Mouse (Mus musculus) layer of hippocampus, adult 8-10 months (tissue): Measurements from ENCODE around the gene Cryzl1. TPM values are rescaled to one million over a fixed set of nuclear protein-coding genes. Genes with fewer than 3 reads are reported as not detected.
A peak's percentile ranks its signal among the peaks of the same experiment; 100 is the strongest.

ENCODE experiments used
- DNase-seq, 2 experiments: peaks; one replicate each; pipeline ENCODE4 v3.0.0; 2022; ENCODE audit warnings: low spot score in 2 of 2
- total RNA-seq, 4 experiments: library from RNA; stranded (reverse); gene quantifications; 2 replicates each; pipeline ENCODE4 v1.2.4; 2022

The Cryzl1 gene
- 100 to 1,000 TPM; 106 to 131 (median 119) TPM for total RNA-seq

DNA sequence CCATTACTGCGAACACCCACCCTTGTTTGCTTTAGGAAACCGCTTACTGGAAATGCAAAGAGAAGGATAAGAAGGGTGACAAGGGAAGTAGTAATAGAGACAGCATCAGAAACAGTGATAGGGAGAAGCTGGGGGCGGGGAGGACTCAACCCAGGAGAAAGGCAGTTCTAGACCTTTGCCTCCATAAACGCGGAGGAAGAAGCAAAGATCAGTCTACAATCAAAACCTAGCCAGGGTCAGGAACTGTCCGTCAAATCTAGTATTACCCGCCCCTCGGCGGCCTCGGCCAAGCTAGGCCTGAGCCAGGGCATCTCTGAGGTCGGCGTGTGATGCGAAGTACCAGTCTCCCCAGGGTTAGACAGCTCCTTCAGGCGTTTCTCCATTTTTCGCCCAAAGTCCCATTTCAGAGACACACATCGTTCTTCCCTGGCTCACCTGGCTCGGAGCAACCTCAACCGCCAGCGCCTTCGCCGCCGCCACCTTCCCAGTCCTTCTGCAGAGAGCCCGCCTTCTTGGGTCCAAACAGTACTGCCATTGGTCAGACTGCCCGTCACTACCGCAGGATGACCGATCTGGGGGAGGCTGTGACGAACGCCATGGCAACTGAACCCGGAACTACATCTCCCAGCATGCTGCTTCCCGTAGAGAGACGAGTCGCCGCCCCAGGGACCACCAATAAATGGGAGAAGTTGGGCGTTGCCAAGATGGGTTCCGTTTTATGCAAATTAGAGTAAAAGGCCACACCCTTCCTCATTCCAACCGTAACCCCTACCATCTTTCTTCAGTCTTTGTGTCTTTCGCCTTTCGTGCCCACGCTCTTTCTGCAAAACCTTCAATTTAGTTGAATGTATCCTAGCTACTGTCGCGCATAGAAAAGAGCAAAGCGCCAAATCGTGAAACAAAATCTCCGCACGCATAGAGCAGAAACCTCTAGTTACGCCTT lies at the start of gene Cryzl1:
Cryzl1 (minus strand) TSS at position 853 of the 943 bp plus-strand sequence.
- peak; percentile 99 for DNase-seq

DNA sequence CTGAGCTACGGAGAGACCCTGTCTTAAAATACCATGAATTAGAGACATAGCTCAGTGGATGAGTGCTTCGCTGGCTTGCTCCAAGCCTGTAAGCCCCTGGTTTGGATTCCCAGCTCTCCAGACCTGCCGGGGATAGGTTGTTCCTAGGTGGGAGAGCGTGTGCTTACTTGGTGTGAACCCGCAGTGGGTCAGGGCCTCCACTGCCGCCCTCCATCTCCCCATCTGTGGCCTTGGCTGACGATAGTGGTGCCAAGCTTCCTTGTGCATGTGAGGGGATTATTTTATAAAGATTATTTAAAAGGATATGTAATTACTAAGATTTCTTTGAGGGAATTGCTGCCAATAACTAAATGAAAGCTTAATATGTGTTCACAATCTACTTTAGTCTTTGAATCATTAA lies 43.8 kb upstream of the Cryzl1 start:
- no peak for DNase-seq

DNA sequence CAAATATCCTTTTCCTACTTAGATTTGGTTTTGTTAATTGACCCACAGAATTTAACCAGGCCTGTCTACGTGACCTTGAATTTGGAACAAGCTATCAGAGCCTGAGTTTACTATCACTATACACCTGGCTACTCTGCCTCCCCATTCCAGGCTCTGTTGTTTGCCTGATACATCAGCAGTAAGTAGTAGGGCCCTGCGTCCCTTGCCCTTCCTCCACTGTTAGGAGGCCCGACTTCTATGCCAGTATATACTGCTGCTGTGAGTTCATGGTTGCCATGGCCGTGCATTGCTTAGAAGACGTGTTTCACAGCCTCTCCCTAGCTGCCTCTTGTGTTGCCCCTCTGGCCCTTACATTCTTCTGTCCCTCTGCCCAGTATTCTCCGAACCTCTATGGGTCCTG lies 42.6 kb upstream of the Cryzl1 start:
- DNase-seq = no peak

DNA sequence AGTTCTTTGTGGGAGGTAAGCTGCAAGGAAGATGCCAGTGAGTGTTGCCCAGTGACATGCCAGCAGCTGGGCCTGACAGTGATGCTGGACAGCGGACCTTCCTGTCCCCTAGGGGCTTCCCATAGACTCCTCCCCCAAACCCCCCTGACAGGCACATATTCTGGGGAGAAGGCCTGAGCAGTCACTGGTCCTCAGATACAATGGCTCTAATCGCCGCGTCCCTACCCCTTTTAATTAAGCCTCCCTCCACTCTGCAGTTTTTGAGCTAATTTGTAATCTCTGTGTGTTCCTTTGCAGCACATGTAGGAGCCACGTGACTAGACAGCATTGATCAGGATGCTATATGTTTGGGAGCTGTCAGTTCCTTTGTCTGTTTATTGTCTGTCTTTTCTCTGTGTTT lies 41.9 kb upstream of the Cryzl1 start:
- no peak for DNase-seq

DNA sequence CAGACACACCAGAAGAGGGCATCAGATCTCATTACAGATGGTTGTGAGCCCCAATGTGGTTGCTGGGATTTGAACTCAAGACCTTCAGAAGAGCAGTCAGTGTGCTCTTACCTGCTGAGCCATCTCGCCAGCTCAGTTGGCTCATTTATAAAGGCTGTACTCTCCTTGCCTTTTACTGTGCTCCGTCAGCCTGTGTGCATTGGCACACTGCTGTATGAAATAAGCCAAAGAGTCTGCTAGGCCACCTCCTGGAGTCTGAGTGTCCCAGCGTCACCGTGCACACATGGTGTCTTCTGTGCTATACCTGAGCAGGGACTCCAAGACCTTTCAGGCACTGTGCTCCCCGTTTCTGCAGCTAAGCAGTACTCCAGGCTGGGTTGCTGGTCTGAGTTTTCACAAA lies 41.1 kb upstream of the Cryzl1 start:
- DNase-seq = no peak

DNA sequence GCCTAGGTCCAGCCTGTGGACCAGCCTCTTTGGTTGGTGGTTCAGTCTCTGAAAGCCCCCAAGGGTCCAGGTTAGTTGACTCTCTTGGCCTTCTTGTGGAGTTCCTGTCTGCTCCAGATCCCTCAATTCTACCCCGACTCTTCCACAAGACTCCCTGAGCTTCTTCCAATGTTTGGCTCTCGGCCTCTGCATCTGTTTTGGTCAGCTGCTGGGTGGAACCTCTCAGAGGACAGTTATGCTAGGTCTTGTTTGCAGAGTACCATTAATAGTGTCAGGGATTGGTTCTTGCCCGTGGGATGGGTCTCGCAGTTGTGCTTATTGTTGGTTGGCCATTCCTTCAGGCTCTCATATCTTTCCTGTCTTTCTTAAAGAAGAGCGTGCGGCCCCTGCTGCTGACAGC lies 39.8 kb upstream of the Cryzl1 start:
- DNase-seq = no peak

DNA sequence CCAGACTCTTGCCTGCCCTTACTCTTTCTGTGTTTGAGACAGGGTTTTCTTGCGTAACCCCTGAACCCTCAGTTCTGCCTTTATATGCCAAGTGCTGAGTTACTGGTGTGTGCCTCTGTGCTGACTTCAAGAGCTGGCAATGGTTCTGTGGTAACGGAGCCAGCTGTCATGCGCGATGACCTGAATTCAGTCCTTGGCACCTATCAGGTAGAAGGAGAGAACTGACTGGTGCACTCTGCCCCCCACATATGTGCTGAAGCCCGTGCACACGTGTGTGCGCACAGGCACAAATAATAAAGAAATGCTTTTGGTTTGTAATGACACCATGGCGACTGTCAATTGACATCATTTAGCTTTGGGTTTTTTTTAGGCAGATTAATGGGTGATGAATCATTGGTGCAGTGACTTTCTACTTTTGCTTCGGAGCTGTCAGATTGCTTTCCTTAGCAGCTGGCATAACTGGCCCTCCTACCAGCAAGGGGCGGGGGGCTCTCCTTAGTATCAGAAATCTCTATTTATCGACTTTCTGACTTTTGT lies 38.5 kb upstream of the Cryzl1 start:
- DNase-seq = no peak

DNA sequence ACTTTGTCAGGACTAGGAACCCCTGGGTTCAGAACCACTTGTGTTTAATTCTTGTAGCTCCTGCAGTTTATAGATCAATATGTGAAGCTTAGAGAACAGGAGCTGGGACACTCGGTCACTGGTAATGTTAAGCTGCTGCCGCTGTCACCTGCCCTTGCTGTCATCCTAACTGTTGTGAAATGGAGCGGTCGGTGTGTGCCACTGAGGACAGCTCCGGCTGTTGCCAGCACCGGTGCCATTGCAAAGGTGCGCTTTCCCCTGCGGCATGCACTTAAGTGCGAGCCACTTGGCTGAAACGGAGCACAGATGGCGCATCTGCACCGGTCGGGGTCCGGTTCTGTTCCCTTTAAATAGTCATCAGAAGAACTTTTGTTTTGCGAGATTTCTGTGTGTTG lies 37.0 kb upstream of the Cryzl1 start:
- no peak for DNase-seq

DNA sequence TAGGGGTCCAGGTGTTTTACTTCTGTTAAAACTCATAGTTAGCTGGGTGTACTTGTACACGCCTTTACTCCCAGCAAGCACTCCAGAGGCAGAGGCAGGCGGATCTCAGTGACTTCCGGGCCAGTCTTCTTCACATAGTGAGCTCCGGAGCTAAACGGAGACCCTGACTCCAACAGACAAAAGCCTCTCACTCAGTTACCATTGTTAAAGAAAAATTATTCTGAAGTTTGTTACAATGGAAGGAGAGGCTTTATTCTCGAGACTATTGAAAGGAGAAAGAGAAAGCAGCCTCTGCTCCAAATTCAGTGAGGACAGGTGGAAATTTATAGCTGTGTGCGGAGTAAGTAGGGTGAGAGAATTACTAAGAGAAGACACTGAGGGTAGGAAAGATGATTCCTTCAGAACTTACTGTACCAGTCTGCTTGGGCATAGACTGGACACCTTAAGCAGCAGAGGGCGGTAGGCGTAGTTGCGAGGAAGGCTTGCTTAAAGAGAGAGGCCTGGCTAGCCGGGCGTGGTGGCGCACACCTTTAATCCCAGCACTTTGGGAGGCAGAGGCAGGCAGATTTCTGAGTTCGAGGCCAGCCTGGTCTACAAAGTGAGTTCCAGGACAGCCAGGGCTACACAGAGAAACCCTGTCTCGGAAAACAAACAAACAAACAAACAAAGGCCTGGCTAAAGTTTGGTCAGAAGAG lies 36.5 kb upstream of the Cryzl1 start:
- DNase-seq = no peak

DNA sequence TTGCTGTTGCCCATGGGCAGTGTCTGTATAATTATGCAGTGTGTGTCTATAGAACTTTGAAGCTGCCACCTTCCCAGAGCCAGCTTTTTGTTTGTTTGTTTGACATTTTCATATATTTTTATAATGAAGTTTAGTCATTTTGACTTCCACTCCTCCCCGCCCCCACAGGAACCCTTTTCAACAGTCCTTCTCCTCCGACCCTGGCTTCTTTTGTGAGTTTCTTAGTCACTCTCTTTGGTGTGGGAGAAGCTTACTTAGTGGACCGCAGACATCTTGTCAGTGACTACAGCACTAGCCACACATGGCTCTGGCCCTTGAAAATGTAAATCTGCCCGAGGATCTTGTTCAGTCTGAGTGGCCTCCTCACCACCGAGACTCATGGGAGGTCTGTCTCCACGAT lies 35.6 kb upstream of the Cryzl1 start:
- no peak for DNase-seq

DNA sequence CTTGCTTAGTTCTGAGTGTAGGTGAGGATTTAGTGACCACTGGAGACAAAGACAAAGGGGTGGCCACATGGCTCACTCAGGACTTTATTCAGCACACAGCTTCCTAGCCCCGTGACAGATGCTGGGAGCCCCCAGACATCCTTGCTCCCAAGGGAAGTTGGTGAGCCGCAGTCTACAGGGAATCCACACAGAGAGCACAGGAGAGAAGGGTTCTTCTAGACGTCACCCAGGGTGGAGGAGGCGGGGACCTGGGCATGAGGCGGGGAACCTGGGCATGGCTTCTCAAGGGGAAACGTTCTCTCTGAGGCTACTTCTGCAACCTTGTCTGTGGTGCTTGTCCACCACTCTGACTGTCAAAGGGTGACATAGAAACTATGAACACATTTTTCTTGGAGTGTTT lies 35.2 kb upstream of the Cryzl1 start:
- DNase-seq = no peak

DNA sequence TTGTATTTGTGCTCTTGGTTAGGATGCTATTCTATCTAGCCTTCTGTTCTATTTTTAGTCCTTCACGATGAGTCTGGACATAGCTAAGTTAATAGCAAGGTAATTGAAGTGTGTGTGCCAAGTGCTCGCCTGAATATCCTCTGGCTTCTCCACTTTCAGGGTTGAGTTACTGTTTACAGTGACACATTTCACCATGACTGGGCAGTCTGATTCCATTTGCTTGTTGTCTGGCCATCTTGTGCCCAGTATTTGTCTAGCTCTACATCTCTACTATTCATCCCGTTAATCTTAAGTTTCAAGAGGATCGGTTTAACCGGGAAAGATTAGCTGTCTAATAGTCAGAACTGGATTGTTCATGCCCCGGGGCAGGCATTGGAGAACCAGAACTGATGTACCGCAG lies 33.7 kb upstream of the Cryzl1 start:
- no peak for DNase-seq

DNA sequence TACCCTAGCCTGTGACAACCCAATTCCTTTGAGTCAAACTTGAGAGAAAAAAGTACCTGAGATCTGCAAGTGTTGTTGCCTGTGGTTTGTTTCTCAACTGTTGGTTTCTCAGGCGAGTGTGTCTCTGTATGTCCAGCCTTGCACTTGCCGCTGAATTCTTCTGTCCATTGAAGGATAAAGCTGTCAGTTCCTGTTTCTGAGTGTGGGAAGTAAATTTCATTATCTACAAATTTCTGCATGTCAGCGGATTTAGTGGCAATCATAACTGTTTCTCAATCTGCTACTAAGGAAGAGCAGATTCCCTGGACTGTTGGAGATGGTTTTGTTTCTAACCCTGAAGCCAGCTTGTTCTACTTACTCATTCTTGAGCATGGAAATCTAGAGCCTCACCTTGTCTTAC lies 33.0 kb upstream of the Cryzl1 start:
- DNase-seq = no peak

DNA sequence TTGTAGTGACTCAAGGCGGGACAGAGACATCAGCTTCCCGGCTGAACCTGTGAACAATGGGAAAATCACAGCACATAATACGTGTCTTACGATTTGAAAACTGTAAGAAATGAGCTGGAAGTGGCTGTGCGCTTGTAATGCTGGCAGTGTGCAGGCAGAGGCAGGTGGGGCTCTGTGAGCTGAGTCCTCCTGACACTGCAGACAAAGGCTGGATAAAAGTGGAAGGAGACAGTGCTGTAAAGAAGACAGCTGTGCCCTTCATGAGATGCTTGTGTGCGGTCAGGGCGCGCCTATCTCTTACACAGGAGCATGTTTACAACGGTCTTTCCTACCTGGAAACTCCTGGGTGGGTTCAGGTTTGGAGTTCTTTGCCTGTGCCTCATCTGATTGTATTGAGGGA lies 32.4 kb upstream of the Cryzl1 start:
- DNase-seq = no peak

DNA sequence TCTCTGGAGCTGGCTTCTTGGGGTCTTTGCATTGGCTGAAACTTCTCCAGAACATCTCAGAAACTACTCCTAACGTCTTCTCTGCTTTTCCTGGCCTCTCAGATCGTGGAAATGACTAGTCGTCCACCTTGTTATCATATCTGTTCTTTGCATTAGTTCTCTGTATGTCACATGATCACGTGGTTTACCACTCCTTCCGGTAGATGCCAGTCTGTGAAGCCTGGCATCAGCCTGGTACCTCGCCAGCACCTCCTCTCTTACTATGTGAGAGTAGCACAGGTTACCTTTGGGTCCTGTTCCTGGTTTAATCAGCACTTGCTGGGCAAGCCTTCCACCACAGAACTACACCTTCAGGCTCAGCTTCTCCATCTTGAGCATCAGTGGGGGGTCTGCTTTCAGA lies 26.2 kb upstream of the Cryzl1 start:
- DNase-seq = no peak

DNA sequence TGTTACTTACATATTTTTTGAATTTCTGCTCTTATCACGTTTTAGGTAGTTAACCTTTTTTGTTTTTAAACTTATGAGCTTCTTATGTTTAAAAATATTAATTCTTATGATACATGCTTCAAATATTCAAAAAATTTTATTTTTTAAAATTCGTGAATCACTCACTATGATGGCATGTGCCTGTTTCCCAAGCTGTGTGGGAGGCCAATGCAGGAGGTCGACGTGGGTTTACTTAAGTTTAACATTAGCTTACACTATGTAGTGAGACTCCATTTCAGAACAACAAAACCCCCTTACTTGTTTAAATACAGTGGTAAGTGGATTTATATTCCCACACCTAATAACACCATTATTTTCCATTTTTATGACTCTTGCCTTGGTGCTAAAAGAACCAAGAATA lies 24.8 kb upstream of the Cryzl1 start:
- no peak for DNase-seq

DNA sequence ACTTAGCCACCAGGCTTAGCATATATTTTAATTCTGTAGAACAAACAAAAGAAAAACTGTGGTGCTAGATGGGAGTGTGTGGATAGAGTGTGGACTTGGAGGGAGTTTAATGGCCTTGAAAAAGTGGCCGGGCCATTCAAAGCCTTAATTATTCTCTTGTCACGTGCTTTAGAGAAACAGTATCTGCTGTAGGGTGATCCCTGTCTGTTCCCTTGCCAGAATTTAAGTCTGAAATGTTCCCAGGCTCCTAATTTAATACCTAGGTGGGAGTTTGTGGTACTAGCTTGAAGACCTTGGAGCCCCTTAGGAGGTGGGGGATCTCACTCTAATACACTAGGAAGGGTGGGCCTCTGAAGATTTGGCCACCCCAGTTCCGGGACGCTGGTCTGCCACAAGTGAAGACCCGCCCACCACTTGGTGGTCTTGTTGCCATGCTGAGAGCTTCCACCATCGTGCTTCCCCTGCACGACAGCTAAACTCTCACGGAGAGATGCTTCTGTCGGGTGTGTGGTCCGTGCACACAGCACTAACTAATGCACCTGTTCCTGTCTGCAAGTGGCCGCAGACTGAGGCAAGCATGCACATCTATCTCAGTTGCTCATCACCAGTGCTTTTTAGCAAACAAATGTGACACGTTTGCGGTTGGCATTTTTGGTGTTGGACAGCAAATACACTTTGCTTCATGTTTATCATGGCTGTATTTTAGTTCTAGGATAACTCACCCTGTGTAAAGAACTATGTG lies 23.0 kb upstream of the Cryzl1 start:
- DNase-seq = no peak

DNA sequence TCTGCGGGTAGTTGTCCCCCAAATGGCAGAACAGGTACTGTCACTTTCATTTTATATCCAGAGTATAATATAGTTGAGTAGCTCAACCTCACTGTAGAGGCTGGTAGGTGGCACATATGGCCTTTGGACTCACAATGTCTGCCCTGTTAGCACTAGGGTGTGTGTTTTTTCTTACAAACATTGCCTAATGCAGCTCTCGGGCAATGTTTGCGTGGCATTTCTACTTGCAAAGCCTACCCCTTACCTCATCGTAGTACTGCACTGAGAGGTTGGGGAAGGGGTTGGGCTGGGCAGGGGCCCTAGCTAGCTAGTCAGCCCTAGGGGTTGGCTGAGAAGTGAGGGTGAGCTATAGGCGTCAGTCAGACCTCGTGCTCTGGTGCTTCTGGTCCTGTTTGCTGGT lies 18.8 kb upstream of the Cryzl1 start:
- DNase-seq = no peak

DNA sequence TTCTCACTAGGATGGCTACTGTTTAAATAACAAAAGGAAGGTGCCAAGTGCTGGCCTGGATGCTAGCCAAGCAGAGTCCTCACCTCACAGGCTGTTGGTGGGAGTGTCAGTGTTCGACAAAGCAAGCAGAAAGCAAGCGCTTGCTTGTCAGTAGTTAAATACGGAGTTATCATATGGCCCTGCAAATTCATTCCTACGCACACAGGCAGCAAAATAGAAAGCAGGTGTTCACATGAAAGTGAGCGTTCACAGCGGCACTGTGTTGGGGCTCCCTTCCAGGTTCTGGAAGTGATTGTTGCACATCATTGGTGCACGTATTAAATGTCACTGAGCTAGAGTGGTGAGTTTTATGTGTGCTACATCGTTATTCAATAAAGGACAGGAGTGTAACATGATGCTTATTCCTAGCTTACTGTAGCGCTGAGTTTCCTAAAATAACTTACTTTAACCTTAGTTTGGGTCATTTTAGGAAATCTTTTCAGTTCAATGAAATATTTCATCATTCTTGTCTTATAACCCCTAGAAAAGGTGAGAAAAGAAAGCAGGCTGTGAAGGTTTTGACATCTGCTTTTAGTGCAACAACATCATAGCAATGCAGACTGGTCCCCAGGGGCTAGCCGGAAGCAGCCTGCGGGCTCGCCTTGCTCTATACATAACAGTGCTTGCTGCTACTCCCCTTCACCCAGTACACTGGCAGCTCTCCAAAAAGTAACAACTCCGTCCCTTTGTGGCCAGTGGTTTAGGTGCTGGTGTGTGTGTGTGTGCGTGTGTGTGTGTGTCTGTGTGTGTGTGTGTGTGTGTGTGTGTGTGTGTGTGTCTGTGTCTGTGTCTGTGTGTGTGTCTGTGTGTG lies 17.6 kb upstream of the Cryzl1 start:
- peak; percentile 71 to 77 for DNase-seq

DNA sequence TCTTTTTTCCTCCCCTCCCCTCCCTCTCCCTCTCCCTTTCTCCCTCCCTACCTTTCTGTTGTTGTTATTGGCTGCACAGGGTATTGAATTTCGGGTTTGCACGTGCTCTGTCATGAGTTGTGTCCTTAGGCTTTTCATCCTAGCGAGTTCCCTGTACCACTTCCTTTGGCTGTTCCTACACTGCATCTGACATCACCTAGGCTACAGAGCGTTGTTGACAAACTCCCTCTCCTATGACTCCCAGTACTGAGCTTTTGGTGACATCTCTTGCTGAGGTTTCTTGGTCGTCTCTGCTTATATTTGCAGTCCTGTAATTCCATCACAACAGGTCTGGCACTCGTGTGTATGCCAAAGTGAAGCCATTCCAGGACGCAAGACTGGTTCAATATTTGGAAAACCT lies 14.3 kb upstream of the Cryzl1 start:
- DNase-seq = no peak

DNA sequence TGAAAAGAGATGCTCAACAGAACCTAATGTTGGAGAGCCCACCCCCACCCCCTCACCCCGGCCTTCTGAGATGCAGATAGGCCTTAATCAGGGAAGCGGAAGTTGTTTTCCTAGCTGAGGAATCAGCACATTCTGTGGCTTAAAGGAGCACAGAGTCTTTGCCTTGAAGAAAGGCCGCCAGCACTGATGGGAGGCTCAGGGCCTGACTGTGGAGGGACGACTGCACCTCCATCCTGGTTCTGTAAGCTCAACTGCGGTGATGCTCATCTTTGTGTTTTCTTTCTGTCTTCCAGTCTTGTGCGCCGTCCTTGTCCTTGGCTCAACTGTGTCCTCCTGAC lies 12.1 kb upstream of the Cryzl1 start:
- DNase-seq = no peak
